Mouse (Mus musculus): ENCODE results near the gene Cacna2d1. TPM values are rescaled to one million over a fixed set of nuclear protein-coding genes. Genes with fewer than 3 reads are reported as not detected.

The Cacna2d1 gene
- polyA plus RNA-seq, 2 experiments from 2014 or later, result not detected

- no peak for ATAC-seq
Observed at GRCm38 (mm10) chr5:16293825-16294224, 359.3 kb downstream of the Cacna2d1 start.

- no peak for ATAC-seq
Observed at GRCm38 (mm10) chr5:16294708-16295107, 360.2 kb downstream of the Cacna2d1 start.

GRCm38 (mm10) chr5:16297170-16297771 lies 362.8 kb downstream of the Cacna2d1 start:
- ATAC-seq, result no peak

GRCm38 (mm10) chr5:16299631-16300030 lies 365.1 kb downstream of the Cacna2d1 start:
- no peak for ATAC-seq

- ATAC-seq, result peak; percentile 85
Observed at GRCm38 (mm10) chr5:16309168-16310006, 374.9 kb downstream of the Cacna2d1 start.

GRCm38 (mm10) chr5:16314242-16314641 lies 379.8 kb downstream of the Cacna2d1 start:
- ATAC-seq, result no peak

GRCm38 (mm10) chr5:16315983-16316390 lies 381.5 kb downstream of the Cacna2d1 start:
- no peak for ATAC-seq

GRCm38 (mm10) chr5:16317680-16318242 lies 383.3 kb downstream of the Cacna2d1 start:
- ATAC-seq, result no peak

- ATAC-seq, result no peak
Observed at GRCm38 (mm10) chr5:16326610-16327009, 392.1 kb downstream of the Cacna2d1 start.

GRCm38 (mm10) chr5:16345393-16345792 lies 410.9 kb downstream of the Cacna2d1 start:
- no peak for ATAC-seq

- ATAC-seq, result no peak
Observed at GRCm38 (mm10) chr5:16355816-16356215, 421.3 kb downstream of the Cacna2d1 start.

- no peak for ATAC-seq
Observed at GRCm38 (mm10) chr5:16357709-16358108, 423.2 kb downstream of the Cacna2d1 start.

GRCm38 (mm10) chr5:16362076-16362475 lies 427.6 kb downstream of the Cacna2d1 start:
- no peak for ATAC-seq

- ATAC-seq, result no peak
Observed at GRCm38 (mm10) chr5:16363171-16363570, 428.7 kb downstream of the Cacna2d1 start.

- no peak for ATAC-seq
Observed at GRCm38 (mm10) chr5:16370706-16371105, 436.2 kb downstream of the Cacna2d1 start.

GRCm38 (mm10) chr5:16373966-16374365 lies 439.5 kb downstream of the Cacna2d1 start:
- no peak for ATAC-seq

- no peak for ATAC-seq
Observed at GRCm38 (mm10) chr5:16376329-16376908, 441.9 kb downstream of the Cacna2d1 start.

GRCm38 (mm10) chr5:16410011-16410410 lies 475.5 kb downstream of the Cacna2d1 start:
- ATAC-seq, result no peak

GRCm38 (mm10) chr5:16414693-16415092 lies 480.2 kb downstream of the Cacna2d1 start:
- ATAC-seq, result no peak

GRCm38 (mm10) chr5:16417996-16418395 lies 483.5 kb downstream of the Cacna2d1 start:
- ATAC-seq, result no peak

- ATAC-seq, result no peak
Observed at GRCm38 (mm10) chr5:16418504-16418903, 484.0 kb downstream of the Cacna2d1 start.
